Mouse (Mus musculus) testis, adult 2 months (tissue): Measurements from ENCODE around the gene Msh4. TPM values are rescaled to one million over a fixed set of nuclear protein-coding genes. Genes with fewer than 3 reads are reported as not detected.

Experiments
- H3K27ac ChIP-seq: fragments of 200-500 bp; 2 replicates; pipeline ENCODE4 v1.5.1; 2012; ENCODE audit warnings: low read depth, low read length; ENCODE audit not compliant: control insufficient read depth, insufficient read depth
- H3K27me3 ChIP-seq: fragments of 200-500 bp; 2 replicates; pipeline ENCODE4 v1.6.1; 2012; ENCODE audit warnings: mild to moderate bottlenecking, low read length, moderate library complexity; ENCODE audit not compliant: control insufficient read depth, insufficient read depth
- H3K36me3 ChIP-seq: fragments of 200-500 bp; 2 replicates; pipeline ENCODE4 v1.6.1; 2012; ENCODE audit warnings: mild to moderate bottlenecking, low read length; ENCODE audit not compliant: control insufficient read depth, insufficient read depth
- H3K4me1 ChIP-seq: fragments of 200-500 bp; 2 replicates; pipeline ENCODE4 v1.6.1; 2012; ENCODE audit warnings: low read length; ENCODE audit not compliant: control insufficient read depth, insufficient read depth
- H3K4me3 ChIP-seq: fragments of 200-500 bp; 2 replicates; pipeline ENCODE4 v1.5.1; 2012; ENCODE audit warnings: low read depth, mild to moderate bottlenecking, low read length, moderate library complexity, mixed read lengths; ENCODE audit not compliant: control insufficient read depth
- CTCF ChIP-seq: fragments of 200-500 bp; IDR thresholded peaks from 2 replicates; pipeline ENCODE4 v1.5.1; 2012; ENCODE audit warnings: low read depth, mild to moderate bottlenecking, inconsistent platforms, low read length, moderate library complexity; ENCODE audit not compliant: control insufficient read depth, insufficient read depth, insufficient replicate concordance
- POLR2A ChIP-seq: fragments of 200-500 bp; IDR thresholded peaks from 2 replicates; pipeline ENCODE4 v1.6.1; 2012; ENCODE audit warnings: low read depth, mild to moderate bottlenecking, inconsistent platforms, low read length, moderate library complexity; ENCODE audit not compliant: control insufficient read depth
- polyA plus RNA-seq: library from polyadenylated mRNA; depleted of rRNA; stranded (reverse); fragments of >200 nt; gene quantifications from 2 replicates; pipeline ENCODE4 v1.2.3, GENCODE M21; 2012

Msh4 gene
- polyA plus RNA-seq, 1 experiment = 14.6 TPM

DNA sequence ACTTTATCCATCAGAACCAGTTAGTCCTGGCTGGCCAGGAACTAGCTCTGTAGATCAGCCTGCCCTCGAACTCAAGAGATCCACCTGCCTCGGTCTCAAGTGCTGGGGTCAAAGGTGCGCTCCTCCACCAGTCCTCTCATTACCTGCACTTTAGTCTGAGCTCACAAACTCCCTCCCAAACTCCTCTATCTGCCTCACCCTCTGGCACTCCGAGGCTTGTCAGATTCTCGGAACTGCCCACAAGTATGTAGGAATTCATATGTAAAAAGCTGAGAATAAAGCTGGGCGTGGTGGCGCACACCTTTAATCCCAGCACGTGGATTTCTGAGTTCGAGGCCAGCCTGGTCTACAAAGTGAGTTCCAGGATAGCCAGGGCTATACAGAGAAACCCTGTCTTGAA is 34.5 kb upstream of the Msh4 start:
- no peaks in the 10 kb centered on the region for H3K27me3 ChIP-seq
- H3K4me1 ChIP-seq = no peaks in the 10 kb centered on the region
- H3K36me3 ChIP-seq = no peaks in the 10 kb centered on the region
- H3K4me3 ChIP-seq = no peak overlapping the region
- TF ChIP-seq POLR2A (no peak), CTCF (no peak)
- no peak overlapping the region for H3K27ac ChIP-seq

DNA sequence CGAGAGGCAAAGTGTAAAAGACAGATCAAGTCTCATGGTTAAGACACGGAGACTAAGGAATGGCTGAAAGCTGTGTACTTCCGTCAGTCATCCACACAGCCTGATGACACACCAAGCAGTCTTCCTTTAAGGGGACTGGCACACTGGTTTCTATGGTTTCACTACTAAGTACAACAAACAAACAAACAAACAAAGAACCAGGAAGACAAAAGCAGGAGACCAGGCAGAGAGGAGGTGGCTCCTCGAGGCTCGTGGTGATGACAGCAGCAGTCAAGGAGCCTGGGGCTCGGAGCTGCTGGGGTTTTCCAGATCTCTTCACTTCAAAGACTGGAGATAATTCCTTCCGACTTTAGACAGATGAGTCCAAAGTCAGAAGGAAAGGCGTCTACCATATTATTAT is 34.1 kb upstream of the Msh4 start:
- Histone ChIP-seq H3K4me1 (no peaks in the 10 kb centered on the region), H3K27ac (no peak overlapping the region), H3K36me3 (no peaks in the 10 kb centered on the region), H3K4me3 (no peak overlapping the region), H3K27me3 (no peaks in the 10 kb centered on the region)
- TF ChIP-seq CTCF (no peak), POLR2A (no peak)

DNA sequence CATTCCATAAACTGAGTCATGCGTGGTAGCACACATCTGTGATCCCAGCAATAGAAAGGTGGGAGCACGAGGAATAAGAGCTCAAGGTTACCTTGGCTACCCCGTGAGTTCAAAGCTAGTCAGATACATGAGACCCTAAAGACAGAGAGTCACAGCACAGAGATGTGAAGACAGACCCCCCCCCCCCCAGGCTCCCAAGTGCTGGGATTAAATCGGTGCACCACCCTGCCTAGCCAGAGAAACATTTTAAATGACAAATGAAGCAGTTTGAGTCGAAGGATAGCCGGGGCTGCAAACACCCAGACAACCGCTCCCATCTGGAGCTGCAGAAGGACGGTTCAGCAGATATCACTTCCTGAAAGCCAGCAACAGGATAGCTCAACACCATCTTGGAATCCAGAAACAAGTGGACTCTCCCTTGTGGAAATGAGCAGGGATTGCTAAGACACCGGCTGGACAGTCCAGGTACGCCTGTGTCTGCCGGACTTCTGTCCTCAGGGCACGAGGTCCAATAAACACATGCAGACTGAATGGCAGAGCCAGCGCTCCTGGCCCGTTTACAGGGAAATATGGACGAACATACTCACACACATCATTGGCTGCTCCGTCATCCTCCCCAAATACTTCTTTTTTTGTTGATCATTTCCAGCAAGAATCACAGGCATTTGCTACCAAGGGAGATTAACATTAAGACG is 31.3 kb upstream of the Msh4 start:
- no peak overlapping the region for H3K4me3 ChIP-seq
- no peaks in the 10 kb centered on the region for H3K36me3 ChIP-seq
- H3K27ac ChIP-seq = no peak overlapping the region
- TF ChIP-seq POLR2A (no peak), CTCF (no peak)
- no peaks in the 10 kb centered on the region for H3K4me1 ChIP-seq
- H3K27me3 ChIP-seq = no peaks in the 10 kb centered on the region

- Histone ChIP-seq H3K4me1 (no peaks in the 10 kb centered on the region), H3K27me3 (no peaks in the 10 kb centered on the region), H3K36me3 (no peaks in the 10 kb centered on the region), H3K4me3 (no peak overlapping the region), H3K27ac (no peak overlapping the region)
- no peak for TF ChIP-seq POLR2A
- TF ChIP-seq CTCF = no peak
Observed at GRCm38 (mm10) chr3:153935878-153936277, 29.9 kb upstream of the Msh4 start.

DNA sequence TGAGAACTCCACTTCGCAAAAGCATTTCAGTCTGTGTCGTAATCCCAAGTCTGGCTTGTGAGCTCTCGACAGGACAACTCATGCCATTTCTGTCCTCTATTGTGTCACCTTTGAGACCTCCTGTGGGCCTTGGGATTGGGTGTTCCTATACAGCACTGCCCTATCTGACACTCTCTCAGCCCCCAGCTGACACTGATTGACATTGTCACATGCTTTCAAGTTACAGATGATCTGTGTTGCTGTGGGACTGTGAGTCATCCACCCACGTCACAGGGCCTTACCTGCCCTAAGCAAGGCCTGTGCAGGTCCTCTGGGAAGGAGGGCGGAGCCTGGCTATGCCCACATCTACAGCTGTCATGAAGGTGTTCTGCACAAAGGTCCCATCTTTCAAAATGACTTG is 26.5 kb upstream of the Msh4 start:
- Histone ChIP-seq H3K27me3 (no peaks in the 10 kb centered on the region), H3K4me3 (no peak overlapping the region), H3K27ac (no peak overlapping the region), H3K4me1 (no peaks in the 10 kb centered on the region), H3K36me3 (no peaks in the 10 kb centered on the region)
- TF ChIP-seq CTCF (no peak), POLR2A (no peak)

GRCm38 (mm10) chr3:153929526-153929925 is 23.6 kb upstream of the Msh4 start:
- H3K27me3 ChIP-seq = no peaks in the 10 kb centered on the region
- no peak overlapping the region for H3K27ac ChIP-seq
- TF ChIP-seq POLR2A (no peak), CTCF (no peak)
- no peak overlapping the region for H3K4me3 ChIP-seq
- H3K4me1 ChIP-seq = no peaks in the 10 kb centered on the region
- no peaks in the 10 kb centered on the region for H3K36me3 ChIP-seq

DNA sequence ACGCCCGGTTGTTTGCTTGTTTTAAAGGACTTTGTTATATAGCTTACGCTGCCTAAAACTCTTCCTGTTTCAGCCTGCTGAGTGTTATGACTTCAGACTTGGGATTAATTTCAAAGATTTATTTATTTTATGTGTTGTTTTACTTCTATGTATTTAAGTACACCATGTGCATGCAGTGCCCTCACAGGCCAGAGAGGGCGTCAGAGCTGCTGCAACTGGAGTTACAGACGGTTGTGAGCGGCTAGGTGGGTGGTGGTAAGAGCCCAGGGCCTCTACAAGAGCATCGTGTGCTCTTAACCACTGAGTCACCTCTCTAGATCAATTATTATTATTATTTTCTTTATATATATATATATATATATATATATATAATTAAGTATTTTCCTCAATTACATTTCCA is 20.4 kb upstream of the Msh4 start:
- Histone ChIP-seq H3K4me1 (no peaks in the 10 kb centered on the region), H3K4me3 (no peak overlapping the region), H3K27me3 (no peaks in the 10 kb centered on the region), H3K36me3 (no peaks in the 10 kb centered on the region), H3K27ac (no peak overlapping the region)
- TF ChIP-seq POLR2A (no peak), CTCF (peak; percentile 20; the same call in 1 of the 2 replicates)
